Mouse (Mus musculus): ENCODE results near the gene Ccnd2. TPM values are rescaled to one million over a fixed set of nuclear protein-coding genes. Genes with fewer than 3 reads are reported as not detected.
A peak's percentile ranks its signal among the peaks of the same experiment; 100 is the strongest.

The Ccnd2 gene
- polyA plus RNA-seq, 1 experiment from 2014 or later: 650 TPM

- no peaks in the 10 kb centered on the region for H3K36me3 ChIP-seq
- peaks cover 34% of the 10 kb centered on the region for H3K4me1 ChIP-seq (replicated peaks)
- no peaks in the 10 kb centered on the region for H3K9me3 ChIP-seq (replicated peaks)
- peak overlapping the region; percentile 91 for H3K4me2 ChIP-seq
- H3K9ac ChIP-seq: peak overlapping the region; percentile 71
- H3K4me3 ChIP-seq: peak overlapping the region; percentile 83
- no peak for ATAC-seq (ENCODE audit: insufficient number of reproducible peaks, low FRiP score)
- H3K27me3 ChIP-seq (replicated peaks): 0 out of 2 replicates have a peak, but pooled peaks cover 4% of the 10 kb centered on the region
- no peak overlapping the region for H3K27ac ChIP-seq (ENCODE audit: poor library complexity, severe bottlenecking)
- WGBS: 2% methylated on average over 15 of the region's 15 CpGs
These were observed 3.5 kb upstream of the Ccnd2 start for GRCm38 (mm10) chr6:127155468-127155867.

GRCm38 (mm10) chr6:127154708-127155268 is 2.8 kb upstream of the Ccnd2 start:
- peak overlapping the region; percentile 71 for H3K9ac ChIP-seq
- peak; percentile 35 for ATAC-seq (ENCODE audit: insufficient number of reproducible peaks, low FRiP score)
- 0 out of 2 replicates have a peak, but pooled peaks cover 4% of the 10 kb centered on the region for H3K27me3 ChIP-seq (replicated peaks)
- peak overlapping the region; percentile 90 for H3K27ac ChIP-seq (ENCODE audit: poor library complexity, severe bottlenecking)
- peaks cover 34% of the 10 kb centered on the region for H3K4me1 ChIP-seq (replicated peaks)
- peak overlapping the region; percentile 91 for H3K4me2 ChIP-seq
- WGBS: under 1% methylated on average over 34 of the region's 34 CpGs
- no peaks in the 10 kb centered on the region for H3K36me3 ChIP-seq
- H3K9me3 ChIP-seq (replicated peaks): no peaks in the 10 kb centered on the region
- H3K4me3 ChIP-seq: peak overlapping the region; percentile 83

GRCm38 (mm10) chr6:127153972-127154707 is 2.1 kb upstream of the Ccnd2 start:
- ATAC-seq (ENCODE audit: insufficient number of reproducible peaks, low FRiP score): no peak
- no peaks in the 10 kb centered on the region for H3K9me3 ChIP-seq (replicated peaks)
- 2% methylated on average over 30 of the region's 30 CpGs for WGBS
- H3K27ac ChIP-seq (ENCODE audit: poor library complexity, severe bottlenecking): peak overlapping the region; percentile 90
- H3K4me3 ChIP-seq: peak overlapping the region; percentile 83
- no peaks in the 10 kb centered on the region for H3K36me3 ChIP-seq
- H3K9ac ChIP-seq: peak overlapping the region; percentile 71
- H3K4me2 ChIP-seq: peak overlapping the region; percentile 91
- H3K4me1 ChIP-seq (replicated peaks): peaks cover 34% of the 10 kb centered on the region
- H3K27me3 ChIP-seq (replicated peaks): 0 out of 2 replicates have a peak, but pooled peaks cover 4% of the 10 kb centered on the region

GRCm38 (mm10) chr6:127153296-127153800 is 1.4 kb upstream of the Ccnd2 start:
- peak overlapping the region; percentile 90 for H3K27ac ChIP-seq (ENCODE audit: poor library complexity, severe bottlenecking)
- 0% methylated on average over 27 of the region's 28 CpGs for WGBS
- 0 out of 2 replicates have a peak, but pooled peaks cover 4% of the 10 kb centered on the region for H3K27me3 ChIP-seq (replicated peaks)
- no peaks in the 10 kb centered on the region for H3K36me3 ChIP-seq
- peak overlapping the region; percentile 83 for H3K4me3 ChIP-seq
- ATAC-seq (ENCODE audit: insufficient number of reproducible peaks, low FRiP score): 0 out of 2 replicates have a peak, but pooled peaks have one; percentile 1
- H3K4me1 ChIP-seq (replicated peaks): peaks cover 38% of the 10 kb centered on the region
- peak overlapping the region; percentile 91 for H3K4me2 ChIP-seq
- H3K9ac ChIP-seq: peak overlapping the region; percentile 71
- H3K9me3 ChIP-seq (replicated peaks): no peaks in the 10 kb centered on the region

GRCm38 (mm10) chr6:127151565-127152105 is 358 bp downstream of the Ccnd2 start:
- Histone ChIP-seq H3K27ac (ENCODE audit: poor library complexity, severe bottlenecking) (peak overlapping the region; percentile 90), H3K9ac (peak overlapping the region; percentile 69), H3K27me3 (replicated peaks) (no peaks in the 10 kb centered on the region), H3K4me3 (peak overlapping the region; percentile 83), H3K4me2 (peak overlapping the region; percentile 91), H3K9me3 (replicated peaks) (no peaks in the 10 kb centered on the region), H3K36me3 (peaks cover 6% of the 10 kb centered on the region), H3K4me1 (replicated peaks) (peaks cover 51% of the 10 kb centered on the region)
- peak; percentile 7; the same call in 1 of the 2 replicates for ATAC-seq (ENCODE audit: insufficient number of reproducible peaks, low FRiP score)
- 0% methylated on average over 29 of the region's 29 CpGs for WGBS

GRCm38 (mm10) chr6:127150663-127151564 is 1.1 kb downstream of the Ccnd2 start:
- Histone ChIP-seq H3K9ac (peak overlapping the region; percentile 96), H3K4me2 (peak overlapping the region; percentile 91), H3K27ac (ENCODE audit: poor library complexity, severe bottlenecking) (peak overlapping the region; percentile 90), H3K36me3 (peaks cover 12% of the 10 kb centered on the region), H3K9me3 (replicated peaks) (no peaks in the 10 kb centered on the region), H3K4me3 (peak overlapping the region; percentile 83), H3K27me3 (replicated peaks) (no peaks in the 10 kb centered on the region), H3K4me1 (replicated peaks) (peaks cover 58% of the 10 kb centered on the region)
- under 1% methylated on average over 33 of the region's 34 CpGs for WGBS
- ATAC-seq (ENCODE audit: insufficient number of reproducible peaks, low FRiP score): peak; percentile 68

- Histone ChIP-seq H3K9me3 (replicated peaks) (no peaks in the 10 kb centered on the region), H3K4me3 (peak overlapping the region; percentile 83), H3K36me3 (peaks cover 19% of the 10 kb centered on the region), H3K4me1 (replicated peaks) (peaks cover 62% of the 10 kb centered on the region), H3K4me2 (peak overlapping the region; percentile 91), H3K9ac (peak overlapping the region; percentile 96), H3K27me3 (replicated peaks) (no peaks in the 10 kb centered on the region), H3K27ac (ENCODE audit: poor library complexity, severe bottlenecking) (peak overlapping the region; percentile 81)
- under 1% methylated on average over 38 of the region's 38 CpGs for WGBS
- no peak for ATAC-seq (ENCODE audit: insufficient number of reproducible peaks, low FRiP score)
These were observed 1.9 kb downstream of the Ccnd2 start for GRCm38 (mm10) chr6:127149944-127150662.

- H3K9me3 ChIP-seq (replicated peaks): no peaks in the 10 kb centered on the region
- H3K4me3 ChIP-seq: peak overlapping the region; percentile 83
- peak overlapping the region; percentile 96 for H3K9ac ChIP-seq
- peak overlapping the region; percentile 81 for H3K27ac ChIP-seq (ENCODE audit: poor library complexity, severe bottlenecking)
- ATAC-seq (ENCODE audit: insufficient number of reproducible peaks, low FRiP score): no peak
- no peaks in the 10 kb centered on the region for H3K27me3 ChIP-seq (replicated peaks)
- WGBS: under 1% methylated on average over 30 of the region's 30 CpGs
- H3K36me3 ChIP-seq: peaks cover 26% of the 10 kb centered on the region
- H3K4me1 ChIP-seq (replicated peaks): peaks cover 66% of the 10 kb centered on the region
- H3K4me2 ChIP-seq: peak overlapping the region; percentile 91
These were observed 2.6 kb downstream of the Ccnd2 start for GRCm38 (mm10) chr6:127149303-127149943.

- peaks cover 64% of the 10 kb centered on the region for H3K4me1 ChIP-seq (replicated peaks)
- no peak for ATAC-seq (ENCODE audit: insufficient number of reproducible peaks, low FRiP score)
- WGBS: 6% methylated on average over 20 of the region's 20 CpGs
These were observed 3.3 kb downstream of the Ccnd2 start for GRCm38 (mm10) chr6:127148526-127149302.

More at GRCm38 (mm10) chr6:127148526-127149302, 3.3 kb downstream of the Ccnd2 start:
- Histone ChIP-seq H3K27ac (ENCODE audit: poor library complexity, severe bottlenecking) (peak overlapping the region; percentile 81; the same call in 1 of the 2 replicates), H3K4me3 (peak overlapping the region; percentile 83), H3K9ac (peak overlapping the region; percentile 96), H3K36me3 (peaks cover 33% of the 10 kb centered on the region), H3K4me2 (peak overlapping the region; percentile 91), H3K9me3 (replicated peaks) (no peaks in the 10 kb centered on the region), H3K27me3 (replicated peaks) (no peaks in the 10 kb centered on the region)
